Mouse (Mus musculus) erythroblast, adult 5-6 weeks (primary cell): ENCODE measurements around the gene Cd164l2. TPM values are rescaled to one million over a fixed set of nuclear protein-coding genes. Genes with fewer than 3 reads are reported as not detected.

ENCODE experiments used
- ATAC-seq: replicated peaks from 2 replicates; pipeline ENCODE4 v1.8.0; 2016; ENCODE audit warnings: moderate number of reproducible peaks, mild to moderate bottlenecking, moderate TSS enrichment, inconsistent platforms; ENCODE audit not compliant: poor library complexity, low FRiP score, severe bottlenecking
- total RNA-seq, 2 experiments: library from RNA; stranded (forward) in 1 of 2; stranded (reverse) in 1 of 2; fragments of 150-400 nt in 1 of 2; fragments of 200-764, 138-1000 nt in 1 of 2; gene quantifications; 2 replicates each; pipeline versions ENCODE4 v1.2.3 to v1.2.4; 2015 to 2017; ENCODE audit warnings: low replicate concordance in 2 of 2

The Cd164l2 gene
- total RNA-seq, 2 experiments from 2014 or later = not detected

- no peak for ATAC-seq
These were observed 22.5 kb upstream of the Cd164l2 start for GRCm38 (mm10) chr4:133189396-133189795.

DNA sequence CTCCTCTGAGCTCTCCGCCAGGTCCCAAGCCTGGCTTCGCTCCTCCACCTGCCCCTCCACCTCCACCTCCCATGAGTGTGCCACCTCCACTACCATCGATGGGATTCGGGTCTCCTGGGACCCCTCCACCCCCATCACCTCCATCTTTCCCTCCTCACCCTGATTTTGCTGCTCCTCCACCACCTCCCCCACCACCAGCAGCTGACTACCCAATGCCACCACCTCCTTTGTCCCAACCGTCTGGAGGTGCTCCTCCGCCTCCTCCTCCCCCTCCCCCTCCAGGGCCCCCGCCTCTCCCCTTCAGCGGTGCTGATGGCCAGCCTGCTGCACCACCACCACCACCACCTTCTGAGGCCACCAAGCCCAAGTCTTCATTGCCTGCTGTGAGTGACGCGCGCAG lies 17.4 kb upstream of the Cd164l2 start:
- no peak for ATAC-seq

DNA sequence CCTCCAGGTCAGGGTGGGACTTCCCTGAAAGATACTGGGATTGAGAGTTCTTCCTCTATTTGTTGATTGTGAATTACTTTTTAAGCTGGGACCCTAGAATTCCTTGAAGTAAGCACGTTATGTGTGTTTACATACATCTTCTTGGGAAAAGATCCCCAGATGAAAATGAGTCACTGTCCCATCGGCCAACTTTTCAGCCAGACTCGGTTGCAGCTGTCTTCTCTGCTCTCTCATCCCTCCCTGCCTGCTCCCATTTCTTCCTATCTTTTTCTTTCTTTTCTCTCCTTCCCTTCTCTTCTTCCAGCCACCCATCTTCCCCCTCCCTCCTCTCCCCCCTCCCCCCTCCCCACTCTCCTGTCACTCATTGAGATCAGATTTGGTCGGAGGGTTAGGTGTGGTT lies 16.9 kb upstream of the Cd164l2 start:
- ATAC-seq = no peak

GRCm38 (mm10) chr4:133196136-133196535 lies 15.8 kb upstream of the Cd164l2 start:
- ATAC-seq = no peak

DNA sequence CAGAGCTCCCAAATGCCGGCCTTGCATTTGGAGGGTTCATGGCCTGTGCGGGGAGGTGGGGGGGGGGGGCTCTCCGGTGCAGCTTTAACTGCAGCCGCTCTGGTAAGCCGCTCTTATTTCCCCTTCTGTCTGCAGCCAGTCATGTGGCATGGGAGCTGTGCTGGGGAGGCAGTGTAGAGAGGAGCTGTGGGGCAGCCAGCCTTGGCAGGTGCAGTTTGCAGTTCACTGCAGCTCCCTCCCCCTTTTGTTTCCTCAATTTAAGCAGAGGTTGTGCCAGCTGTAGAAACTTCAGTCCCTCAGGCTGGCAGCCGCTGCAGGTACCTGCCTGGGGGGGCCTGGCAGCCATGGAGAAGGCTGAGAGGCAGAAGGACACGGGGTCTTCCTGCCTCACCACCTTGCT lies 15.1 kb upstream of the Cd164l2 start:
- ATAC-seq = no peak

DNA sequence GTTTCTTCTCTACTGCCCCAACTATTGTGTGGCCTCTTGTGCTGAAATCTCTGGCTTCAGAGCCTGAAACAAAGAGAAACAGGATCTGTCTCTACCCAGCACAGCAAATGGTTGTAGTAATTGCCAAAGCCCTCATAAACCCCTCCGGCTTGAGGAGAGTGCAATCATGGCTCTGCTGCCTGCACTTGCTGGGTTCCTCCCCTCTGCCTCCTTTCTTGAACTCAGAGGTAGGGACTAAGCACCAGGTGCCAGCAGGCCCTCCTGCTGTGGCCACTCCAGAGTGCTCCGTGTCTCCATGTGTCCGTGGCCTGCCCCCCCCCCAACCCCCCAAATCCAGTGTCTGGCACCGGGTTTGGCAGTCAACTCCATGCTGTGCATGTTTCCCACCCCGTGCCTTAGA lies 14.6 kb upstream of the Cd164l2 start:
- no peak for ATAC-seq

DNA sequence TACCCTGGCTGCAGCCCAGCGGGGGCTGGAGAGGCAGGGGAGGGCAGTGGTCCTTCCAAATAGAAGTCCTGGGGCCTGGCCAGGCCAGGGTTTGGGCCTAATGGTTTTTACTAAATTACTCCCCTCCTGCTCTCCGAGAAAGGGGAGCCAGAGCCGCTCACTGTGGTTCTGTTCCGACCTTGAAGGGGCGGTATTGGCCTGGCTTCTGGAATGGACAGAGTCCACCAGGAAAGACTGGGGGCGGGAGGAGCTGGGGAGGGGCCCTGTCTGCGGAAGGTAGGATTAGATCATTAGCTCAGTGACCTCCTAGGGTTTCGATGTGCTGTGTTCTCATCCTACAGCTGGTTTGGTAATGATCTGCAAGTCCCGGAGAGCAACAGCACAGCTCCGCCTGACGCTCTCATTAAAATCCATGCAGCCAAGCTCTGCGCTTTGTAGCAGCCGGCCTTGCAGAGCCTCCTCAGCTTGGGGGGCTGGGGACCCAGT lies 14.1 kb upstream of the Cd164l2 start:
- no peak for ATAC-seq

GRCm38 (mm10) chr4:133198337-133199180 lies 13.4 kb upstream of the Cd164l2 start:
- no peak for ATAC-seq

DNA sequence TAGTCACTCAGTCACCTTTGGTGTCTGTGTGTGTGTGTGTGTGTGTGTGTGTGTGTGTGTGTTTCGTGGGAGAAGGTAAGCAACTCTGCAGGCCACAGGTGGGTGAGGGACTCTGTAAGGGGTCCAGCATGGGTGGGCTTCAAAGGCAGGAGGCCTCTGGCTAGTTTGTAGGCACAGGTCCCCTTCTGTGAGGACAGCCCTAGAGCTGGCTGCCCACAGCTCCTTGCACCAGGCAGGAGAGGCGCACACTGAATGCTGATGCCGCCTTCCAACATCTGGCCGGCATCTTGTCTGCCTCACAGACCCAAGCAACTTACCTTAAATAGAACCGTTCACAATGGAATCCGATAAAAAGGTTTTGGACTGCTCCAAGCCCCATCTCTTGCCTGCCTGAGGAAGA lies 12.2 kb upstream of the Cd164l2 start:
- no peak for ATAC-seq

- no peak; the same call in 1 of the 2 replicates for ATAC-seq
These were observed 11.6 kb upstream of the Cd164l2 start for GRCm38 (mm10) chr4:133200343-133200742.

DNA sequence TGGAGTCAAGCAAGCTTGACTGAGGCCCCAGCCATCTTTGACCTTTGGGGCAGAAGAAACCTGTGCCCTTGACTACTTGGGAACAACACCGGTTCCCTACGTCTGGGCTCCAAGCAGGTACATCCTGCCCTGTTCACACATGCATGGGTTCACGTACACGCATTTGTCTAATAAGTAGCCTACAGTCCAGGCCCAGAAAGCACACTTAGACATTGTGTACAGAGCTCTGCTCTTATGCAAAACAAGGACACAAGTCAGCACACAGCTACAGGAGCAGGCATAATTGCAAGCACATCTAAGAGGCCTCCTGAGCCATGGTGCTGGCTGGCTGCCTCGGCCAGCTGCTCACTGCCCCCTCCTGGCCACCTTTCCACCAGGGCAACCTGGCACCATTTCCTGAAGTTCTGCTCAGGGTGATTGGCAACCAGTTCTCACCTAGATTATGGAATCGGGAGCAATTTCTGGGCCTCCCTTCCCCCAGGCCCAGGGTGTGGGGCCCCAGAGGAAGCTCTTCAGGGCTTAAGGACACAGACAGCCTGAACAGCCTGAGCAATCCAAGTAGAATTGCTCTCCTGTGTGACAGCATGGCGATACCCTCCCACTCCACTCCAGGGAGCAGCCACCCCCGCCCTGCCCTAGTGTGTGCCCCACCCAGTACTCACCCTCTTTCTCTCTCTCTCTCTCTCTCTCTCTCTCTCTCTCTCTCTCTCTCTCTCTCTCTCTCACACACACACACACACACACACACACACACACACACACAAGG lies 10.7 kb upstream of the Cd164l2 start:
- ATAC-seq = peak; percentile 60; the same call in 1 of the 2 replicates

GRCm38 (mm10) chr4:133202254-133202653 lies 9.7 kb upstream of the Cd164l2 start:
- no peak for ATAC-seq

- ATAC-seq = no peak
These were observed 8.3 kb upstream of the Cd164l2 start for GRCm38 (mm10) chr4:133203591-133203990.

DNA sequence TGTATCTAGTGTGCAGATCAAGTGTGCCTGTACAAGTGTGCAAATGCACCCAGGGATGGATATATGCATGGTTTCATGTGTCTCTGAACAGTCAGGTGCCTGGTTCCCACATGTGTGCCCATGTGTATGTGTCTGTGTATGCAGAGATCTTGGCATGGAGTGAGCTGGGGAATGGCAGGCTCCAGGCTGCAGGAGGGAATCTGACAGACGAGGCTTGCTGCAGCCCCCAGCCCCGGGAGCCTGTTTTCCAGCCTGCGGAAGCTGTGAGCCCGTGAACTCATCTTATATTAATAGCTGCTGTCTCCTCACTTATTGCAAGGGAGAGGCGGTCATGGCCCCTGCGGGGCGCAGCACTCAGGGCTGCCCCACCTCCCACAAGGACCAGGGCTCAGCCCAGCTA lies 7.6 kb upstream of the Cd164l2 start:
- ATAC-seq = no peak

GRCm38 (mm10) chr4:133209366-133209765 lies 2.6 kb upstream of the Cd164l2 start:
- ATAC-seq = peak; percentile 66

DNA sequence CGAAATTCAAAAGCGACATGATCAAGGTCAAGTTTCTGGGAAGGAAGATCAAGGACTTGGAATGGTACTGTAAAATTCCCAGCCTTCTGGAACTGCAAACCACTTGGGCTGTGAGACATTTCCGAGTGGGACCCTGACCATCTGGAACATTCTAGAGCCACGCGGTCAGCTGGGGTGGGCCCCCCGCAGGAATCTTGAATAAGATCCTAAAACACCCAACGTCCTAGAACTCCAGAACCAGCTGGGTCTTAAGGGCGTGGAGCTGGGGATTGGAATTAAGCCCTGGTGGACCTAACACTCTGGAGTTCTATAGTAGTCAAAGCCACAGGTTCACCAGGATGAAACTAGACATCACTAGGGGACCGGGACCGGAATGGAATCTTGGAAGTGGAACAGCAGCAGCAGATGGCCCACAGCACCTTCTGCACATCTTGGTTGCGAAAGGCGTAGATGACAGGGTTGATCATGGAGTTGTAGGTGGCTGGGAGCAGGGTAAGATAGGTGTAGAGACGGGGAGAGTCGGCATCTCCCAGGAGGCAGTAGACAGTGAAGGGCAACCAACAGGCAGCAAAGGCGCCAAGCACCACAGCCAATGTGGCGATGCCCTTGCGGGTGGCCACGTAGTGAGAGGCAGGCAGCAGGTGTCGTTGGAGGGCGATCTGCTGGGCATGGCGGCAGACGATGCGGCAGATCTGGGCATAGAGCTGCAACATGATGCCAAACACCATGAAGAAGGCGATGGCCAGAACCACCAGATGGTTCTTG lies 1.7 kb upstream of the Cd164l2 start:
- ATAC-seq = no peak

DNA sequence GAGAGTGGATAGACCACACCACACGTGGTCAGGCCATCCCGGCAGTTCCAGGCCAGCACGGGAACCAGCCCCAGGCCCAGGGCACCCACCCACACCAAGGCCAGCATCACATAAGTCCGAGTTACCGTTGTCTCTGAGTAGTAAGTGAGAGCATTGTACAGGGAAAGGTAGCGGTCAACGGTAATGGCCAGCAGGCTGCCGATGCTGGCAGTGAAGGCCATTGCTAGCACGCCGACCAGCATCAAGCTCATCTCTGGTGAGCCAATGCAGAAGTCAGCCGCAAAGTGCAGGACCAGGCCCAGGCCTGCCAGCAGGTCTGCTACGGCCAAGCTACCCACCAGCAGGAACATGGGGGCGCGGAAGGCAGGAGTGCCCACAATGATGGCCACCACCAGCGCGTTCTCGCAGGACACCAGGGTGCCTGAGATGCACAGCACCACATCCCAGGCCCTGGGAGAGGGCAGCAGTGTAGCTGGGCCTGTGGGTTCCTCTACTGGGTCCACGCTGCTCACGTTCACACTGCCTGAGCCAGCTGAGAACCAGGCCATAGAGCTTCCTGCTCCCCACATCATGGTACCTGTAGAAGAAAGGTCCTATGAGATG lies 1.0 kb upstream of the Cd164l2 start:
- no peak for ATAC-seq

DNA sequence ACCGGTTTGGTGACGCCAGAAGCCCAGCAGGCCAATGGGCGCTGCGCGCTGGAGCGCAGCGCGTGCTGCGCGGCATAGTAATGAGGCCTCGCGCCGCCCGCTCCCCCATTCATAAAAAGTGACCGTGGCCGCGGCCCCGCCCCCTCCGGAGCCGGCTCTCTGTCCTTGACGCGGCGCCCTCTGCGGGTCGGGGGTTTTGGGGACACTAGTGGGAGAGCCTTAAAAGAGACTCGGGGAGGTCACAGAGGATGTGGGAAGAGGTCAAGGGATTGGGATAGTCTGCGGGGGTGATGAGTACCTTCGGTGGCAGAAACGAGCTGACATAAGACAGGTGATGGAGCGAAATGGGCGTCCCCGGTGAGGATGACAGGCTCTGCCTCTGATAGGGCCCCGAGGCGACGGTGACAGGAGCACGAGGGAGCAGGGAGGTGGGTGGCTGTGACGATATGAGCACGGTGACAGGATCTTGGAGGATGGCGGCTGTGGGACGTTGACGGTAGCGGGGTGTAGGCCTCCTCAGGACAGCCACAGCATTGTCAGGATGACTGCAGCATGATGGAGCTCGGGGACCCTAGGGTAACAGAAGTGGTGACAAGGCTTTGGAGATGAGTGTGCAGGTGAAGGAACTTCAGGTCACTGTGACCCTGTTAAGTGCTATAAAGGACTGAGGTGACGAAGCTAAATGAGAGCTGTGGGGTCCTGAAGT lies 784 bp downstream of the Cd164l2 start:
- ATAC-seq = peak; percentile 44; the same call in 1 of the 2 replicates

GRCm38 (mm10) chr4:133213268-133213590 lies 1.3 kb downstream of the Cd164l2 start:
- no peak for ATAC-seq
